ENCODE assay signal across 9 mouse cellular contexts in the genomic region with DNA sequence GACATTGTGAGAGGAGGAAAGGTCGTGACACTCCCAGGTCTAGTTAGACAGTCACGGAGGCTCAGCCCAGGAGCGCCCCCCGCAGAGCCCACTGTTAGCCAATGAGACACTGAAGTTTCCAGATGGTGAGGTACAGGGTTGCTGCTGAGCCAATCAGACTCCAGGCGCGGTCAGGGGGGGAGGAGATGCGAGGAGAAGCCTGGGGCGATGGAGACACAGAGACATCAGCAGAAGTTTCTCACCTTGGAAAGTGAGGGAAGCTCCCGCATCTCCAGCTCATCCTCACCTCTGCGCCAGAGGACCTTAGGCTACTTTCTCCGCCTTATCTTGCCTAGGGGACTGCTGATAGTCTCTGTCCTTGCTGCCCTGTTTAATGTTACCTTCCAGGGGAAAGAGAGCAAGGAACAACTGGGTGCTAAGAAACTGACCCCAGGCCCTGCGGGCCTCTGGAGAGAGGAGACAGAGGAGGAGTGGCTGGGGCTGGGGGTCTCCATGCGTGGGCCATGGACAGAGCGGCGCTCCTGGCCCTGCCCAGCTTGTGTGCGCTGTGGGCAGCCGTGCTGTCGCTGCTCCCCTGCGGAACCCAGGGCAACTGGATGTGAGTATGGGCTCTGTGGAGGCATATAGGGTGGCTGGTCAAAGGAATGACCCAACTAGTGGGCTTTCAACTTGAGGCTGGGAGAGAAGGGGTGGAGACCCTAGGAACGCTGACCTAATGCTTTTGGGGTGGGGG. TPM values are rescaled to one million over a fixed set of nuclear protein-coding genes. Genes with fewer than 3 reads are reported as not detected.
DNase-seq lines count a peak whose midpoint lies in the region; ATAC-seq and TF ChIP-seq lines count a peak whose summit lies in the region.
"Had no signal": no experiment of that assay in that cellular context is flagged by ENCODE, and none has a peak within 500 bp of the region (broad histone marks: within the 10 kb centered on the region; RNA-seq: fewer than 3 reads in every experiment).

A gene (plus strand): TSS at position 224 of the 733 bp plus-strand sequence.

- TF ChIP-seq EP300 in CH12.LX (IDR thresholded peaks at IDR 0.05; ENCODE audit: low read length): no peak
- no peak for TF ChIP-seq EP300 in liver, embryonic 14.5 days (IDR thresholded peaks at IDR 0.05; ENCODE audit: low read depth)

- peak within 1 kb of the TSS; percentile 78 for H3K9ac ChIP-seq in CH12.LX (ENCODE audit: insufficient read depth, low read depth)
- H3K9ac ChIP-seq in embryonic facial prominence, embryonic 13.5 days: peak within 1 kb of the TSS; percentile 63
- 0 out of 2 replicates have a peak within 1 kb of the TSS, but pooled peaks have one; percentile 14 for H3K9ac ChIP-seq in hindbrain, postnatal 0 days (replicated peaks; ENCODE audit: low read length)
- H3K9ac ChIP-seq in liver, embryonic 14.5 days (replicated peaks): no peak within 1 kb of the TSS

- H3K4me2 ChIP-seq in CH12.LX (ENCODE audit: insufficient read depth, low read depth, poor library complexity, severe bottlenecking): peak within 1 kb of the TSS; percentile 55
- H3K4me2 ChIP-seq in embryonic facial prominence, embryonic 13.5 days: peak within 1 kb of the TSS; percentile 85
- H3K4me2 ChIP-seq in hindbrain, postnatal 0 days (ENCODE audit: low read depth, low read length): peak within 1 kb of the TSS; percentile 72
- peak within 1 kb of the TSS; percentile 37 for H3K4me2 ChIP-seq in liver, embryonic 14.5 days (ENCODE audit: low read depth)

- peak; percentile 38 to 54 for DNase-seq in cerebellum, postnatal 25 days
- no peak for DNase-seq in cerebellum, adult 11-12 months
- peak; percentile 70 for DNase-seq in CH12.LX (ENCODE audit: extremely low read depth)
- peak; percentile 16 for DNase-seq in hindbrain, postnatal 0 days (ENCODE audit: low spot score)
- DNase-seq in liver, embryonic 14.5 days (ENCODE audit: low read depth in 3 of 3, low spot score in 3 of 3): no peak
- DNase-seq in right cerebral cortex, postnatal 25 days: peak; percentile 19
- DNase-seq in urinary bladder, postnatal 14 days (ENCODE audit: low spot score): no peak

- TF ChIP-seq POLR2A in CH12.LX (IDR thresholded peaks at IDR 0.05; ENCODE audit: low read depth, low read length): peak; percentile 73

- peaks cover 0 to 10% of the 10 kb centered on the region in 2 experiments for H3K36me3 ChIP-seq in CH12.LX (replicated peaks in 1 of 2; ENCODE audit: control insufficient read depth in 1 of 2, insufficient read depth in 1 of 2, low read length in 1 of 2)
- H3K36me3 ChIP-seq in embryonic facial prominence, embryonic 13.5 days: no peaks in the 10 kb centered on the region
- no peaks in the 10 kb centered on the region for H3K36me3 ChIP-seq in hindbrain, postnatal 0 days (ENCODE audit: insufficient read depth, low read length)
- H3K36me3 ChIP-seq in liver, embryonic 14.5 days (replicated peaks; ENCODE audit: control insufficient read depth, insufficient read depth, low read depth): no peaks in the 10 kb centered on the region

- peak within 1 kb of the TSS; percentile 93 for H3K27ac ChIP-seq in CH12.LX (ENCODE audit: insufficient read depth, low read depth)
- no peak within 1 kb of the TSS for H3K27ac ChIP-seq in embryonic facial prominence, embryonic 13.5 days
- no peak within 1 kb of the TSS for H3K27ac ChIP-seq in hindbrain, postnatal 0 days
- H3K27ac ChIP-seq in liver, embryonic 14.5 days: no peak within 1 kb of the TSS

- peaks cover 29% of the 10 kb centered on the region for H3K79me2 ChIP-seq in CH12.LX (replicated peaks; ENCODE audit: control insufficient read depth, extremely low read depth, insufficient read depth, poor library complexity, severe bottlenecking)

- peak within 1 kb of the TSS; percentile 73 to 94 (median 80) for H3K4me3 ChIP-seq in CH12.LX (replicated peaks in 1 of 3; ENCODE audit: low read depth in 2 of 3, low read length in 2 of 3, poor library complexity in 1 of 3)
- peak within 1 kb of the TSS; percentile 50 for H3K4me3 ChIP-seq in embryonic facial prominence, embryonic 13.5 days
- H3K4me3 ChIP-seq in hindbrain, postnatal 0 days (ENCODE audit: low read length): peak within 1 kb of the TSS; percentile 34
- peak within 1 kb of the TSS in 1 of 2 experiments; percentile 11; a peak in 2 of 4 replicates for H3K4me3 ChIP-seq in liver, embryonic 14.5 days (ENCODE audit: insufficient read depth in 1 of 2, low read depth in 2 of 2, low read length in 2 of 2)

- in situ Hi-C loops in CH12.LX (cut with MboI; ENCODE audit: low pct_ligation_motif_present, low pct_unique_long_range_greater_than_20kb, low sequenced_read_pairs): loop anchor here (10.0 kb wide), 1 partner anchor 153 kb away; no protein-coding TSS in a partner anchor

- dilution Hi-C loops in CH12.LX (cut with MboI; ENCODE audit: extremely low pct_ligation_motif_present, extremely low pct_unique_long_range_greater_than_20kb, low sequenced_read_pairs): no loop called here

- peak; percentile 11 for TF ChIP-seq RAD21 in CH12.LX (IDR thresholded peaks at IDR 0.05; ENCODE audit: low read depth, low read length)

- peak; percentile 77 for ATAC-seq in embryonic facial prominence, embryonic 13.5 days (ENCODE audit: insufficient number of reproducible peaks, insufficient read depth, low FRiP score, low TSS enrichment, low read depth)
- ATAC-seq in hindbrain, postnatal 0 days: peak; percentile 72
- ATAC-seq in liver, embryonic 14.5 days (ENCODE audit: insufficient read depth): no peak

- H3K4me1 ChIP-seq in CH12.LX (ENCODE audit: control insufficient read depth in 1 of 2, insufficient read depth in 2 of 2): peaks cover 7 to 33% of the 10 kb centered on the region in 2 experiments; a peak in 3 of 4 replicates
- H3K4me1 ChIP-seq in embryonic facial prominence, embryonic 13.5 days: peaks cover 23% of the 10 kb centered on the region
- H3K4me1 ChIP-seq in hindbrain, postnatal 0 days (ENCODE audit: insufficient read depth, low read length): peaks cover 6% of the 10 kb centered on the region; the same call in 1 of the 2 replicates
- no peaks in the 10 kb centered on the region for H3K4me1 ChIP-seq in liver, embryonic 14.5 days (replicated peaks; ENCODE audit: control insufficient read depth in 2 of 2, insufficient read depth in 2 of 2, low read length in 1 of 2)

- no peaks in the 10 kb centered on the region for H3K9me3 ChIP-seq in CH12.LX (replicated peaks; ENCODE audit: low read length)
- H3K9me3 ChIP-seq in embryonic facial prominence, embryonic 13.5 days: no peaks in the 10 kb centered on the region
- no peaks in the 10 kb centered on the region for H3K9me3 ChIP-seq in hindbrain, postnatal 0 days (ENCODE audit: low read length)
- H3K9me3 ChIP-seq in liver, embryonic 14.5 days (ENCODE audit: control insufficient read depth, low read length): no peaks in the 10 kb centered on the region

- no peaks in the 10 kb centered on the region for H3K27me3 ChIP-seq in CH12.LX (replicated peaks)
- peaks cover 51% of the 10 kb centered on the region for H3K27me3 ChIP-seq in embryonic facial prominence, embryonic 13.5 days
- peaks cover 39% of the 10 kb centered on the region for H3K27me3 ChIP-seq in hindbrain, postnatal 0 days (ENCODE audit: insufficient read depth, low read length)
- H3K27me3 ChIP-seq in liver, embryonic 14.5 days (ENCODE audit: control insufficient read depth, insufficient read depth, low read length): peaks cover 33% of the 10 kb centered on the region

- TF ChIP-seq CTCF in CH12.LX (conservative IDR thresholded peaks at IDR 0.05 in 1 of 2, IDR thresholded peaks at IDR 0.05 in 1 of 2; ENCODE audit: low read depth in 2 of 2, low read length in 2 of 2): peak in 1 of 2 experiments; percentile 41; a peak in 2 of 4 replicates
- TF ChIP-seq CTCF in hindbrain, postnatal 0 days (IDR thresholded peaks at IDR 0.05; ENCODE audit: low read depth): no peak
- TF ChIP-seq CTCF in liver, embryonic 14.5 days (IDR thresholded peaks at IDR 0.05; ENCODE audit: low read depth): no peak

- WGBS in embryonic facial prominence, embryonic 13.5 days: under 1% methylated on average over 20 of the region's 20 CpGs
- 1% methylated on average over 20 of the region's 20 CpGs for WGBS in hindbrain, postnatal 0 days
- 4% methylated on average over 20 of the region's 20 CpGs for WGBS in liver, embryonic 14.5 days (ENCODE audit: insufficient replicate concordance)

TF ChIP-seq in CH12.LX, 34 proteins besides CTCF, POLR2A, EP300 and RAD21 (continues in another document):
- TF ChIP-seq E2F4 (IDR thresholded peaks at IDR 0.05; ENCODE audit: insufficient replicate concordance, low read depth, low read length): no peak
- TF ChIP-seq JUND (conservative IDR thresholded peaks at IDR 0.05; ENCODE audit: low read depth, low read length): no peak
- no peak for TF ChIP-seq MYC (IDR thresholded peaks at IDR 0.05; ENCODE audit: low read depth, low read length)
- peak; percentile 71; the same call in 1 of the 2 replicates for TF ChIP-seq MAZ (IDR thresholded peaks at IDR 0.05; ENCODE audit: low read depth, low read length)
- no peak for TF ChIP-seq ZKSCAN1 (IDR thresholded peaks at IDR 0.05; ENCODE audit: borderline replicate concordance, low read depth, low read length)
- TF ChIP-seq PAX5 (IDR thresholded peaks at IDR 0.05; ENCODE audit: low read length): no peak
- peak; percentile 72; the same call in 1 of the 2 replicates for TF ChIP-seq IRF4 (IDR thresholded peaks at IDR 0.05; ENCODE audit: low read depth, low read length)
- no peak for TF ChIP-seq ELF1 (IDR thresholded peaks at IDR 0.05; ENCODE audit: low read depth, low read length)
- no peak for TF ChIP-seq GABPA (IDR thresholded peaks at IDR 0.05; ENCODE audit: insufficient replicate concordance, low read depth, low read length)
- TF ChIP-seq NRF1 (IDR thresholded peaks at IDR 0.05; ENCODE audit: low read depth, low read length): 0 out of 2 replicates have a peak, but pooled peaks have one; percentile 27
- TF ChIP-seq TBP (conservative IDR thresholded peaks at IDR 0.05; ENCODE audit: low read depth, low read length): peak; percentile 87
- TF ChIP-seq ETS1 (conservative IDR thresholded peaks at IDR 0.05; ENCODE audit: low read depth, low read length): no peak
- TF ChIP-seq RCOR1 (conservative IDR thresholded peaks at IDR 0.05; ENCODE audit: low read depth, low read length): no peak
- TF ChIP-seq ZC3H11A (IDR thresholded peaks at IDR 0.05; ENCODE audit: low read depth, low read length): no peak
- no peak; the same call in 1 of the 2 replicates for TF ChIP-seq ZMIZ1 (IDR thresholded peaks at IDR 0.05; ENCODE audit: low read depth, low read length)
- TF ChIP-seq CHD2 (IDR thresholded peaks at IDR 0.05; ENCODE audit: low read length): peak; percentile 49; the same call in 1 of the 2 replicates

RNA-seq across cellular contexts. Expression of the gene that starts here (rescaled TPM):
- total RNA-seq in CH12.LX (2012; rRNA removed) (47.4 and 71.1 TPM in 2 replicates), CH12.LX (2014; rRNA removed) (10.9 and 11.2 TPM in 2 replicates)
- 14.4 and 15.9 TPM in 2 replicates for polyA plus RNA-seq in CH12.LX (2012; ENCODE audit: insufficient read length, low read depth)
- 7.6 and 9.2 TPM in 2 replicates for polyA plus RNA-seq in embryonic facial prominence, embryonic 13.5 days (2015; fragmentation: Nextera tagmentation; extraction: Ambion mirVana)
- 0.61 and 1.3 TPM in 2 replicates for total RNA-seq in hindbrain, postnatal 0 days (2014; rRNA removed)
- polyA plus RNA-seq in hindbrain, postnatal 0 days (2015; fragmentation: Nextera tagmentation; extraction: Ambion mirVana): 0.90 and 1.2 TPM in 2 replicates
- polyA plus RNA-seq in liver, embryonic 14.5 days (2012; rRNA removed): 0.04 TPM in 1 of 2 replicates, not detected in the other
- not detected in 2 replicates for polyA plus RNA-seq in liver, embryonic 14.5 days (2014; fragmentation: Nextera tagmentation; extraction: Ambion mirVana)
- total RNA-seq: hematopoietic stem cell, adult 5-6 weeks had no signal

Comparison
In these comparisons a context has a peak if more than half of its experiments do, and no peak if none do; other contexts are left out.
1. DNase-seq: peak in cerebellum, postnatal 25 days (2 of 2), CH12.LX (single experiment), hindbrain, postnatal 0 days (single experiment) and right cerebral cortex, postnatal 25 days (single experiment); none in cerebellum, adult 11-12 months (single experiment), liver, embryonic 14.5 days (0 of 3) and urinary bladder, postnatal 14 days (single experiment).
2. Peak in every context shown above with its lines, with median percentiles within 50 percentile points of each other: H3K4me2 ChIP-seq.